Mouse (Mus musculus) thymus, postnatal 10 days (tissue): ENCODE measurements around the gene Iqgap3.

Experiments
- DNase-seq, 2 experiments: peaks; one replicate each; pipeline ENCODE4 v3.0.0; 2021; ENCODE audit warnings: low spot score in 2 of 2

Gene Iqgap3

DNA sequence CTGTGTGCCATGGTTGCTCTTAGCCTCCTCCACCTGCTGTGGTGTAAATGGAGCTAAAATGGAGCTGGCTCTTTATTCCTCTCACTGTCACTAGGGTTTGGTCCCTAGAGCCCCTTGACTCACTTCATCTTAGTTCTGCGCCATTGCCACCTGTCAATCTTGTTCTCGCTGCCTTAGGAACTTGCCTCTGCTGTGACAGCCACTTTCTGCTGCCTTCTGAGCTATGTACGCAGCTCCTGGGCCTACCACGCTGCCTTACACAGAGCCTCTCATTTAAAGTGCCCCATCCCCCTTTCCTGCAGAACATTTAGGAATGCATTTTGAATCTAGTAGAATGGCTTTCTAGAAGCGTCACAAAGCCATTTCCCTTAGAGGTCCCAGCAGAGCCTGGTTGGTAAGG lies 12.4 kb downstream of the Iqgap3 start:
- no peak for DNase-seq

DNA sequence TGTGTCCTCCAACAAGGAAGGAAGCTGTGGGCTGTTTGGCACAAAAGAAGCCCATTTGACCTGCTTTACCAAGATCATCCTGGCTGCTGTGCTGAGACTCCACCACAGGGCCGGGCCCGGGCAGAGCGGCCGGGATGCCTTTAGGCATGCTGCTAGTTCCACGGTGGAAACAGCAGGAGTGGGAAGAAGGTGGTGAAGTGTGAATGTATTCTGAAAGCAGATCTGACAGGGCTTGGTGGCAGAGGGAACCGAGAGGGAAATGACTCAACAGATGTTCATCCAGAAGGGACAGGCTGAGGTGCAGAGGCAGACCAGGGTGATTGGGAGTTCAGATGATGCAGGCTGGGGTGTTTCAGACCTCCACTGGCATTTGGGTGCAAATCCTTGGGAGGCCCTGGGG lies 15.9 kb downstream of the Iqgap3 start:
- no peak for DNase-seq

DNA sequence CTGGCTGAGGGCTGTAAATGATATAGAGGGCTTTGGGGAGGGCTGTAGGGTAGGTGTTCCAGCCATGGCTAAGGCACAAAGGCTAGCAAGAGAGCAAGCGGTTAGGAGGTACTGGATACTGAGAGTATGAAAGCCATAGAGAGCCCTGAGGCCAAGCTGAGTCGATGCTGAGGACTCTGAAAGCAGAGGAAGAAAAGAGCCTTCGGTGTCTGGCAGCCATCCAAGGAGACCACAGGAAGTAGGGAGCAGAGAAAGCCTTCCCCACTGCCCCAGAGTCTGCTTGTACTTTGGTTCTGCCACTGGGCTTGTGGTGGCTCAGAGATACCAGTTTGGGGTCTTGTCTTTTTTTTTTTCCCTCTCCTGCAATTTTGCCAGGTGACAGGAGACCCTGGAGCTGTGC lies 18.5 kb downstream of the Iqgap3 start:
- no peak for DNase-seq

DNA sequence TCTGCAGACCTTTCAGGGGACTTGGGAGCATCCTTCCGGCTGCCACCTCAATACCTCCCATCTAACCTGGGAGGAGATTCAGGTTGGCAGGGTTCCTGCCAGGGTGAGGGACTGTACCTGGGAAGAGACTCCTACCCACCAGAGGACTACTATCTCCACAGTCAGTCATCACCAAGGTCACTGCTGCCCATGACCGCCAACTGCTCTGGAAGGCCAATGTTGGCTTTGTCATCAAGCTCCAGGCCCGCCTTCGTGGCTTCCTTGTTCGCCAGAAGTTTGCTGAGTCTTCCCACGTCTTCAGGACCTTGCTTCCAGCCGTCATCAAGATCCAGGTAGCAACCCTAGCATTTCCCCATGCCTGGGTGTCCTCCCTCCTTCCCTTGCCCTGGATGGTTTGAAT lies 20.0 kb downstream of the Iqgap3 start:
- DNase-seq = no peak

DNA sequence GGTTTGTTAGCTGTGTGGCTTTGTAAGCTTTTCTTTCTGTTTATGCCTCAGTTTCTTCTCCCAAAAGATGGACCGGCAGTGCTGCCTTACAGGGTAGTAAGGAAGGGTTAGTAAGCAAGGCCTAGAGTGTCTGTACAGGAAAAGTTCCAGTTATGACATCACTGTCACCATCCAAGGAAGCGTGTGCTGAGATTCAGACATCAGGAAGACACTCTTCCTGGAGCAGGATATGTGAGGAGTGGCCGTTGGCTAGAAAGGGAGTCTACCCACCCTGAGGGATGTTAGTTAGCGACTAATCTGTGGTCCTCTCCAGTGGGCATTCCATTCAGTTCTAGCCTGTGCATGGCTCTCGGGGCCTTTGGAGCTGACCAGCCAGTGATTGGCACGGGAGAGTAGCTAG lies 20.4 kb downstream of the Iqgap3 start:
- no peak for DNase-seq

DNA sequence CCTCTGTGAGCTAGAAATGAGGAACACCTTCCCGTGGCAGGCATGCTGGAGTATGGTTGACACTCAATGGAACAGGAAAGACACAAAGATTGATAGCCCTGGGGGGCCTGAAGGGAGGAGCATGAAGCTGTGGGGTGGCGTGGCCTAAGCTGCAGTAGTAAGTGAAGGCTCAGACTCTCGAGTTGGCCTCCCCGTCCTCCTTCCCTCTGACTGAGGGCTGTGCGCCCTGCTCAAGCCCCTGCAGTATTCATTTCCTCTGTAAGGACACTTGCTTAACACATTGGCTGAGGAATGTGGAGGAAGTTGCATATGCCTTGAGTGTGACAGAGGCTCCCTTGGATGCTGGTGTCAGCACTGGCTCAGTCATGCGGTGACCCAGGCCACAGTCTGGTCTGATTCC lies 20.8 kb downstream of the Iqgap3 start:
- DNase-seq = no peak

DNA sequence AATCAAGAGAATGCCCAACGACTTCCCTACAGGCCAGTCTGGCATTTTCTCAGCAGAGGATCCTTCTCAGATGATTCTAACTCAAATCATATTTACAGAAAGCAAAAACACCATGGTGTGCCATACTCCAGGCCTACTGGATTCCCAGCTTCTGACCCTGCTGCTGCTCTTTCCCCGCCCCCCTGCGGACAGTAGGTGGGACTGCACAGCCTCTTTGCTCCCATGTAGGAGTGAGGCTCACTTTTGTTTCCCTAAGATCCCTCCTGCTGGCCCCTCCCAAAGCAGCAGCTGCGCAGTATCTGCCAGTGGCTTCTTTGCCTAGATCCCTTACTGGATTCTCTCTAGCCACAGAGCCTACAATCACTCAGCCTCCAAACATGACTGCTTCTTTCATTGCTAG lies 24.4 kb downstream of the Iqgap3 start:
- no peak for DNase-seq

DNA sequence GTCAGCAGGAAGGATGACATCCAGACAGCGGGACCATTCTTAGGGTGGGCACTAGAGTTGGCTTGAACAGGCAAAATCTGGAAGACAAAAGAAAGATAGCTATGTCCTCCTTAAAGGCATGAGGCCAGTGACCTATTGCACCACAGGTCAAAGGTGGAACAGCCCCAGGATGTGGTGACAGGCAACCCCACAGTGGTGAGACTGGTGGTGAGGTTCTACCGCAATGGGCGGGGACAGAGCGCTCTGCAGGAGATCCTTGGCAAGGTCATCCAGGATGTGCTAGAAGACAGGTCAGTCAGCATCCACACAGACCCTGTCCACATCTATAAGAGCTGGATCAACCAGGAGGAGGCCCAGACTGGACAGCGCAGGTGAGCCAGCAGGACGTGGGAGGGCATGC lies 27.4 kb downstream of the Iqgap3 start:
- no peak for DNase-seq

DNA sequence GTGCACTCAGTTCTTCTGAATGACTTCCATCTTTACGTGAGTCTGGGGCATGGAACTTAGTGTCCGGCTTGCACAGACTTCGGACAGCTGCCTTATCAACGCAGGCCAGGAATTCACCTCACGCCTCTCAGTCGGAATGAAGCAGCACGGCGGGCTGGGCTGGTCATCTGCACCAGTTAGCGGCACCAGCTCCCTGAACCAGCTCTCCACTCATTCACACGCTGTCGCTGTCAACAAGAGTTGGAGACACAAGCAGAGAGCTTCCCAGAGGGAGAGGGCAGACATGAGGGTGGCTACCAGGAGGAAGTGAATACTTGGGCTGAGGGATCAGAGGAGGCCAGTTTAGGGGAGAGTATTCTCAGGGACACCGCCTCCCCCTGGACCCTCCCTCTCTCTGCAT lies 32.6 kb downstream of the Iqgap3 start:
- DNase-seq = no peak

DNA sequence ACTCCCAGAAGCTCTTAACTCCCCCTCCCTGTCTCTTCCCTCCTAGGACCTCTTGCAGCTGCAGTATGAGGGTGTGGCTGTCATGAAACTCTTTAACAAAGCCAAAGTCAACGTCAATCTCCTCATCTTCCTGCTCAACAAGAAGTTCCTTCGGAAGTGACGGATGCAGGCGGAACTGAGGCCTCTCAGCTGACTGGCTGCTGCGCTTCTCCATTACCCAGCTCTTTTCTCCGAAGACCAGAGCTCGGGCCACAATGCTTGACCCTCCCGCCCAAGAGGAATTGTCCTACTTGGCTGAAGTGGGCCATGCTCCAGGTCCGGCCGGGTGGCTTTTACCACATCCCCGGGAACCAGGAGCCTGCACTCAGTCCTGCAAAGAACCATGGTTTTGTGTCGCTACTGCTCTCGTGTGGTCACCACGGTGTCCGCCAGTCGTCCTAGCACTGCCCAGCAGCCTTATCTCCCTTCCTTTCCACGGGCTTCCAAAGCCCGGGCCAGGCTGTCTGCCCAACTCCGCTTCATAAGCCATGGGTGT lies 38.4 kb downstream of the Iqgap3 start:
- no peak for DNase-seq

DNA sequence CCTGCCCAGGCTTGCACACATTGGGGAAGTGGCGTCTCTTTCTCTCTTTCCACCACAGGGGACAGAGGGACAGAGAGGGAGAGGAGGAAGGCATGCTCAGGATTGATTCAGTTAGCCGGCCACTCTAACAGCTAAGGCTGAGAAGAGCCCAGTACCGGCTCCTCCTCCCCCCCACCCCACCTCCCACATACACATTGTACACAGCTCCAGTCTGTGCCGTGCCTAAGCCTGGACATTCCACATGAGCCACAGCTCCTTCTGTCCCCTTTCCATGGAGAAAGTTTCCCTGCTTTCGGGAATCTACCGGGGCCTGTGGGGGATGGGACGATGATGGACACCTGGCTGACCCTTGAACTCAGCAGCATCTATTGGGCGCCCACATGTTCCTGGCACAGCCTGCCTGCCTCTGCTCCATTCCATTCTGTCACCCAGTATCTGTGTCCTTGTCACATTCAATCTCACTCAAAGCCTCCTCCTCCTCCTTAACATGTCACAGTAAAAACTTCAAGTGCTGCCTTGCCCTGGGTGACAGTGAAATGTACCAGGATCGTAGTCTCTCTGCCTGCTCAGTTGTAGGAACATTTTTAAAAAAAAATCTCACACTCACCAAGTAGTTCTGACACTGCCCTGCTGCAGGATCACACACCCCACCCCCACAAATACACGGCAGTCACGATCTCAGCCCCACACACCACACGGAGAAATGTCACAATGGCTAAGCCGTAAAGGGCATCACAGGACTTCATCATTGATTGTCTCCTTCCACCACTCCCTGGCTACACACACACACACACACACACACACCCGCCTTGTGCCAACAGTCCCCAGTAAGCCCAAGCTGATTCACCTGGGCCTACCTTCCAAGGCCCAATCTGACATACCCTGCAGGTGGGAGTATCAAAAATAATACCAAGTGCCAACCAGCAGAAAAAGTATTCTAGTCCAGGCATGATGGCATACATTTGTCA lies 39.7 kb downstream of the Iqgap3 start:
- no peak for DNase-seq

DNA sequence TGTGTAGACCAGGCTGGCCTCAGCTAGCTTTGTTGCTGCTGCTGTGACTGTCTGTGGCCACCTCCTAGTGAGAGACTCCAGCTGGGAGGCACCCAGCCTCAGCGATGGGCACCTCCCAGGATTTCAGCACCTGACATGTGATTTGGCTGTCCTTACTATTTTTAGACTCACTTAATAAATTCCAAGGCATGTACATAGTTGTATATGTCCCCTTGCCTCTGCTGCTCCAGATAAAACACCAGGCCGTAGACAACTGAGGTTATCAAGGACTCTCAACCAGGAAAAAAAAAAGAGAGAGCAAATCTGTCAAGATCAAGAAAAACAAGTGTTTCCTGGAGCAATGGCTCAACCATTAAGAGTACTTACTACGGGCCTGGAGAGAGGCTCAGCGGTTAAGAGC lies 43.4 kb downstream of the Iqgap3 start:
- no peak for DNase-seq

DNA sequence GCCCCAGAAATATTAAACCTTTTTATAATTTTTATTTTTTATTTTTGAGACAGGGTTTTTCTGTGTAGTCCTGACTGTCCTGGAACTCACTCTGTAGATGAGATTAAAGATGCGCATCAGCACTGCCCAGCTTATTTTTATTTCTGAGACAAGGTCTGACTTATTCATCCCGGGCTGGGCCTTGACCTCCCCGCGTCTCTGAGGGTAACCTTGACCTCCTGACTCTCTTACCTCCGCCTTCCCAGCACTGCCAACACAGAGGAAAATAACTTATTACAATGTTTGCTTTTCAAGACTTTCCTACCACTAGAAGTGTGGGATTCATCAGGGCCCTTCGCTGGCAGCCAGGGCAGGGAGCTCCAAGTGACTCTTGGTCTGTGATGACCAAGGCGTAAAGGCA lies 44.4 kb downstream of the Iqgap3 start:
- no peak for DNase-seq

DNA sequence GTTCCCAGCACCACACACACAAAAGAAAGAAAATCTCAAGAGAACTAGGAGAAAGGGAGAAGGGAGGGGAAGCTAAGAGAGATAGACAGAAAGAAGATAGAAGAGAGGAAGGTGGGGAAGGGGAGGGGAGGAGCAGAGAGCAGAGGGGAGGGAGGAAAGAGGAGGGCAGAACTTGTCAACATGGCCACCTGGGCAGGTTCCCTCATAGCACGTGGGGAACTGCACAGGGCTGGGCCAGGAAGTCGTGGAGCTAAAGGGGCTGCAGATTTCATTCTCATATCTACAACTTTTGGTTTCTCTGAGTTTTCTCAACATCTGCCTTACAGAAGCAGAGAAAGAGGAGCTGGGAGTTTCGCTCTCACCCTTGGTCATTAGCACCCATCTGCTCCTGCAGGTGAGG lies 45.9 kb downstream of the Iqgap3 start:
- no peak for DNase-seq

DNA sequence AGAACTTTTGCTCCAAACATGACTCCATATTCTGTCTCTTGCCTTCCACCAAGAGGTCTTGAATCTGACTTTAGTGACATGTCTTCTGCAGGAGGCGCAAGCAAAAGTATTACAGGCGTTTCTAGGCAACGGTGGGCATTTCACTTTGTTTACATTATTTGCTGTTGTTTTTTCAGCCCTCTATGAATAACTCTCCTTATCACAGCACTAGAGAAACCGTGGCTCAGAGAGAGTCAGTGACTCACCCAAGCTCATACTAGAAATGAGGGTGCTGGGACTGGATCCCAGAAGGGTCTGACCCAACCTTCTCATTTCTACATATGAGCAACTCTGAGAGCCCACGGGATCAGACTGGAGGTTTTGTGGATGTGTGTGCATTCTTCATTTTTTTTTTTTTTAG lies 46.3 kb downstream of the Iqgap3 start:
- no peak for DNase-seq

DNA sequence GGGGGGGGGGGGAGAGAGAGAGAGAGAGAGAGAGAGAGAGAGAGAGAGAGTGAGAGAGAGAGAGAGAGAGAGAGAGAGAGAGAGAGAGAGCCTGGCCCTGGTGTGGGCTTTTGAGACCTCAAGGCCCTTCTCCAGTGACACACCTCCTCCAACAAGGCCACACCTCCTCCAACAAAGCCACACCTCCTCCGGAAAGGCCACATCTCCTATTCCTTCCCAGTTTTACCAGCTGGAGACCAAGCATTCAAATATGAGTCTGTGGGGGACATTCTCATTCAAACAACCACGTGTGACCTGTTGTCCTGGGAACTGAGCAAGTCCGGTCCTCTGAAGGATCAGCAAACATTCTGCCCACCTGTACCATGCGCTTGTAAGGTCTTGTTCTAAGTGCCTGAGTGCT lies 47.2 kb downstream of the Iqgap3 start:
- DNase-seq = no peak

DNA sequence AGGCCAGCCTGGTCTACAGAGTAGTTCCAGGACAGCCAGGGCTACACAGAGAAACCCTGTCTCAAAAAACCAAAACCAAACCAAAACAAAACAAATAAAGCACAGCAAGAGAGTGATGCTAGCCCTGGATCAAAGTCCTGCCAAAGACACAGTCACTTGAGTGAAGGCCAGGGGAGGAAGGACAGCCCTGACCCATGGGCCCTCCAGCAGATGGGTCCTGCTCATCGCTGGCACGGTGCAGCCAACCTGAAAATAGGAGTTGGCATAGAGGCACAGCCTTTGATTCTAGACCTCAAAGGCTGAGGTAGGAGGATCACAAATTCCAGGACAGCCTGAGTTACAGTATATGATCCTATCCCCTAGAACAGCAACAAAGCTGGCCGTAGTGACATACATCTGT lies 49.3 kb downstream of the Iqgap3 start:
- DNase-seq = no peak

DNA sequence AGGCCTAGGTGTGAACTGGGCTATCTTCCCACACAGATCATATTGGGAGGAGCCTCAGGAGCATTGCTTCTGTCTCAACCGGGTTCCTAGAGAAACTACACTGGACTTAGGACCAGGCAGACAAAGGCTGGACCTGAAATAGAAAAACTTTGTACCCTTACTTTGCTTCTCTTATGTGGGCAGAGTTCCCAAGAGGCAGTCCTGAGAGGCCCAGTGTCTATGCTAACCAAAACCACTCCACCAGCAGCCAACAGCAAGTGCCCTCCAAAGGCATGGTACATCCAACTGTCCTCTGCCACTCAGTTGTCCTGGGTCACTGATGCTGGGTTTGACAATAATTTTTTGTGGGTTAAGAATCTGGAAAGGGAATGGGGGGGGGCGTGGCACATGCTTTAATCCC lies 50.7 kb downstream of the Iqgap3 start:
- no peak for DNase-seq

DNA sequence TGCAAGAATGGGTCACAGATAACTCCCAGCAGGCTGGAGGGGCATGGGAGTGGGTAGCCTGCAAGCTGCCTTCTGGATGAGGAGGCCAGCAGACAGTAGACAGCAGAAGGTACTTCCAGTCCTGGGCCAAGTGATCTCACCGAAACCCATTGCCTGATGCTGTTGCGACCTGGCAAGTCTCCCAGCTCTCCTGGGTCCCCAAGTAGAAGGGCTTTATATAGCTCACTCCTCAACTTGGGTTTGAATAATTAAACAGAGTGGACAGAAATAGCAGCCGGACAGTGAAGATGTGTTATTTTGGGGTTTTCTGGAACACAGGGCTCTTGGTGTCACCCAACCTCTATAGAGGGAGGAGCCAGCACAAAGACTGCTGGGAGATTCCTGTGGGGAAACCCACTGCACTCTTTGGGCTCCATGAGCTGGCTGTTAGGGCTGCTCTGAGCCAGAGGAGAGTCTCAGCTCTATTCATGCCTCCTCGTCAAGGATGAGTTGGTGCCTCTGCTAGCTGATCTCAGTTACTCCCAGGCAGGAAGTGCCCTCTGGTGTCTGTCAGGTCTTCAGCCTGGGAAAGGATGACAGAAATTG lies 51.5 kb downstream of the Iqgap3 start:
- DNase-seq = peak in 1 of 2 experiments; percentile 23

DNA sequence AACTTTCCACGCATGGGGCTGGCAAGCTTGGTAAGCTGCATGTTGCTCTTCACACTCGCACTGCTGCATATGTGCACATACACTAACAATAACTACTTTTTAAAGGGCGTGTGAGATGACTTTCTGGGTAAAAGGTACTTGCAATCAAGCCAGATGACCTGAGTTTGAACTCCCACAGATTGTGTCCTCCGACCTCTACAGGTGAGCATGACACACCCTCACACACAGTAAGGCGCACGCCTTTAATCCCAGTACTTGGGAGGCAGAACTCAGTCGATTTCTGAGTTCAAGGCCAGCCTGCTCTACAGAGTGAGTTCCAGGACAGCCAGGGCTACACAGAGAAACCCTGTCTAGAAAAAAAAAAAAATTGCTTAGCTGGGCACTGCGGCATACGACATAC lies 54.6 kb downstream of the Iqgap3 start:
- no peak for DNase-seq

DNA sequence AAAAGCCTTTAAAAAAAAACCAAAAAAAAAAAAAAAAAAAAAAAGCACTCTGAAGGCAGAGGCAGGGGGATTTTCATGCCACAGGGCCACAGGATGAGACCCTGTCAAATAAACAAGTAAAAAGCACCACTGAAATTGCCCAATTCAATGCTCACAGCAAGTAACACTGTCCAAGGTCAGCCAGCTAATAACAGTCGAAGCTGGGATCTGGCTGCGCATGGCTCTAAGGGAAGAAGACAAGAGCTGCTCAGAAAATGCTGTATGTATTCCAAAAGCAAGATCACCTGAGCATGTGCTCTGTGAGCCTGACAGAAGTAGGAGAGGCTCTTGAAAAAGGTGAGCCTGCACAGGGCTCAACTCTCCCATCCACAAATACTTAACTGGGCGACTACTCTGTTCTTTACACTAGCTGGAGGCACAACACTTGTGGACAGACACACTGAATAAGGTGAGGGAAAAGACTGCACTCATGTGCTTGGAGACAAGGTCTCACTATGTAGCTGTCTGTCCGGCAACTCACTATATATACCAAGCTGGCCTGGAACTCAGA lies 55.2 kb downstream of the Iqgap3 start:
- DNase-seq = no peak

DNA sequence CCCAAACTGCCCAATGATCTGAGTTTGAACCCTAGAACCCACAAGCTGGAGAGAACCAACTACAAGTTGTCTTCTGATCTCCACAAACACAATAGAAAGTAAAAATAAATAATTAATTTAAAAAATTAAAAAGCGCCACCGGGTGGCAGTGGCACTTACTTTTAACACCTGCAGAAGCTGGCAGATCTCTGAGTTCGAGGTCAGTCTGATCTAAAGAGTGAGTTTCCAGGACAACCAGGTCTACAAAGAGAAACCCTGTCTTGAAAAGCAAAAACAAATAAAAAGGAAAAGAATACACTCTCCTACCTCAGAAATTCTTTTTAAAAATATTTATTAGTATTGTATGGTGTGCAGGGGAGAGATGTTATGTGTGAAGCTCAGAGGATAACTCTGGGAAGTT lies 56.0 kb downstream of the Iqgap3 start:
- DNase-seq = peak; percentile 27 to 38
